In genomic region chr4:117891738-117892161, GRCm38 (mm10) we compare ENCODE assay signal across 8 mouse cellular contexts. TPM values are rescaled to one million over a fixed set of nuclear protein-coding genes. Genes with fewer than 3 reads are reported as not detected.
DNase-seq lines count a peak whose midpoint lies in the region; ATAC-seq lines count a peak whose summit lies in the region.

TSS of gene Dph2 (minus strand) at chr4:117892032.

- no peaks in the 10 kb centered on the region for H3K27me3 ChIP-seq in hindbrain, embryonic 12.5 days

- H3K4me2 ChIP-seq in hindbrain, embryonic 12.5 days (replicated peaks), result peak within 1 kb of the TSS; percentile 78

- H3K27ac ChIP-seq in hindbrain, embryonic 12.5 days, result no peak within 1 kb of the TSS

- no peaks in the 10 kb centered on the region for H3K9me3 ChIP-seq in hindbrain, embryonic 12.5 days (replicated peaks)

- DNase-seq in R1 (ENCODE audit: low read depth, low spot score), result peak; percentile 97
- peak; percentile 90 to 93 for DNase-seq in cerebellum, postnatal 10 days
- peak; percentile 76 to 78 for DNase-seq in frontal cortex, postnatal 10 days (ENCODE audit: low spot score in 2 of 2)
- DNase-seq in layer of hippocampus, postnatal 10 days (ENCODE audit: low spot score in 2 of 2), result peak; percentile 66 to 75
- DNase-seq in lung, postnatal 10 days, result peak; percentile 91
- DNase-seq in retina, embryonic 14.5 days (ENCODE audit: low spot score), result peak; percentile 93
- DNase-seq in thymus, postnatal 36 days, result peak; percentile 71 to 82

- peak; percentile 84 for ATAC-seq in hindbrain, embryonic 12.5 days (ENCODE audit: low FRiP score)

- under 1% methylated on average over 21 of the region's 21 CpGs for WGBS in hindbrain, embryonic 12.5 days

- H3K4me3 ChIP-seq in hindbrain, embryonic 12.5 days, result peak within 1 kb of the TSS; percentile 59

- H3K9ac ChIP-seq in hindbrain, embryonic 12.5 days, result peak within 1 kb of the TSS; percentile 55

- peaks cover 14% of the 10 kb centered on the region for H3K4me1 ChIP-seq in hindbrain, embryonic 12.5 days

- peaks cover 45% of the 10 kb centered on the region for H3K36me3 ChIP-seq in hindbrain, embryonic 12.5 days

RNA-seq across cellular contexts. Expression of gene Dph2, which starts in this region (rescaled TPM):
- polyA plus RNA-seq in hindbrain, embryonic 12.5 days (2016; fragmentation: Nextera tagmentation; extraction: Ambion mirVana), result 20.5 and 22.4 TPM in 2 replicates
- total RNA-seq in layer of hippocampus, postnatal 10 days (2021), result 10 to 100 TPM in 1 of 2 experiments, 1 to 10 TPM in 1; 9.6 to 10.6 TPM
